Mouse (Mus musculus): ENCODE data around the gene Cby3. TPM values are rescaled to one million over a fixed set of nuclear protein-coding genes. Genes with fewer than 3 reads are reported as not detected.
"Not testable (repeated sequence)": the region's sequence is repeated elsewhere in the genome, so short reads cannot be mapped to it uniquely, and the experiment has no call there.

Gene Cby3
- total RNA-seq, 2 experiments from 2014 or later, result not detected

DNA sequence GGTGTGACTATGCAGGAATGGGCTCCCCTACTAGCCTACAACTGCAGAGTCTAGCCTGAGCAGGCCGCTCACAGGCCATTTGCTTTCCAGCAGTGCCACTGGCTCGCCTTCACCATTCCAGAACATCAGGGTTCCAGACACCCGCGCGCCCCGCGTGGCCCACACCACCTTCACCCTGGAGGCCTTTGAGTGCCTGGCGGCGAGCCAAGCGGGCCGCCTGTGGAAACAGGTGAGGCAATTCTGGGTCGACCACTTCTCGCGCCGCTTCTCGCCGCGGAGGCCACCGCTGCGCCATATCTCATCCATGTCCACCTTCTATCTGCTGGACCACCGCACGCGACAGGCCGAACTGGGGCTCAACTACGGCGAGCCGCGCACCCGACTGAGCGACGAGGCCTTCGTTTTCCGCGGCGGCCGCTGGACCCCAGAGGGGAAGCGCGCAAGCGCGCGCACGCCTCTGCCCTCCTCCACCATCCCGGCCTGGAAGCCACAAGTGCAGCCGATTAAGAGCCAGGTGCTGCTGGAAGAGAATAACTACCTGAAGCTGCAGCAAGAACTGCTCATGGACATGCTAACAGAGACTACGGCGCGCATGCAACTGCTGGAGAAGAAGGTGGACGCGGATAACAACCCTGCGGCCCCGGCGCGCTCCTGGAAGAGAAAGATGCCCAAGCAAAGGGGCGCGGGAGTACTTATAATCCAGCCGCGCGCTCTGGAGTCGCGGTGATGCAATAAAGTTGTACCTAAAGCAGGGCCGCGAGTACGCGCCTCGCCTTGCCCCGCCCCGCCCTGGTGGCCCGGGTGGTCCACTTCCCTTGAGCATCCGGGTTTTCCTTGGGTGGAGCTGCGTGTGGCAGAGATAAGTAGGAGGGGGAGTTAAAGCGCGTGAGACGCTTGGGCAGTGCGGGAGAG is 4.9 kb downstream of the Cby3 start:
- DNase-seq (ENCODE audit: low spot score in 2 of 2), result no peak

- not testable (repeated sequence) for DNase-seq (ENCODE audit: low spot score in 2 of 2)
These were observed 7.0 kb downstream of the Cby3 start for GRCm38 (mm10) chr11:50361282-50361681.

GRCm38 (mm10) chr11:50364548-50364947 is 10.3 kb downstream of the Cby3 start:
- peak; percentile 37 to 57 for DNase-seq (ENCODE audit: low spot score in 2 of 2)

DNA sequence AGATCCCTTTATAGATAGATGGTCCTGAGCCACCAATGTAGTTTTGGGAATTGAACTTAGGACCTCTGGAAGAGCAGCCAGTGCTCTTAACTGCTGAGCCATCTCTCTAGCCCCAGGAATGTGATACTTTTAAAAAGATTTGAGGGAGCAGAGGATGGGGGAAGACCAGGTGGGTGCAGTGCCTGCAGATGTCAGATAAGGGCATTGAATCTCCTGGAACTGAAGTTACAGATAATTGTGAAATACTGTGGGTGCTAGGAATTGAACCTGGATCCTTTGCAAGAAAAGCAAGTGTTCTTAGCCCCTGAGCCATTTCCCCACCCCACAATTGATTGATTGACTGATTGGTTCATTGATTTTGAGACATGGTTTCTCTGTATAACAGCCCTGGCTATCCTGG is 11.1 kb downstream of the Cby3 start:
- no peak for DNase-seq (ENCODE audit: low spot score in 2 of 2)

DNA sequence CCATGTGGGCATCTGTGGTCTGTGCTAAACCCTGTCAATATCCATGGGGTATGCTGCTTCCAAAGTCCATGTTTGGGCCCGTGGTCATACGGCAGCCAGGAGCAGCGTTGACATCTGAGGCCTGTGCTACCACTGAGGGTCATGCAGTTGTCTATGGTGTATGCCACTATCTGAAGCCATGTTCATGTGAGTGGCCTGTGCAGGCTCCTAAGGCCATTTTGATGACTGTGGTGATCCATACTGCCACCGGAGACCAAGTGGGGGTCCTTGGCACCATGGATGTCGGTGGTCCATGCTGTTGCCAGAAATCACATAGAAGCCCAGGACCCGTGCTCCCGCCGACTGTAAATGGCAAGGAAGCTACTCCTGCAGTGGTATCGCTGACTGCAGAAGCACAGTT is 13.3 kb downstream of the Cby3 start:
- DNase-seq (ENCODE audit: low spot score in 2 of 2), result no peak

DNA sequence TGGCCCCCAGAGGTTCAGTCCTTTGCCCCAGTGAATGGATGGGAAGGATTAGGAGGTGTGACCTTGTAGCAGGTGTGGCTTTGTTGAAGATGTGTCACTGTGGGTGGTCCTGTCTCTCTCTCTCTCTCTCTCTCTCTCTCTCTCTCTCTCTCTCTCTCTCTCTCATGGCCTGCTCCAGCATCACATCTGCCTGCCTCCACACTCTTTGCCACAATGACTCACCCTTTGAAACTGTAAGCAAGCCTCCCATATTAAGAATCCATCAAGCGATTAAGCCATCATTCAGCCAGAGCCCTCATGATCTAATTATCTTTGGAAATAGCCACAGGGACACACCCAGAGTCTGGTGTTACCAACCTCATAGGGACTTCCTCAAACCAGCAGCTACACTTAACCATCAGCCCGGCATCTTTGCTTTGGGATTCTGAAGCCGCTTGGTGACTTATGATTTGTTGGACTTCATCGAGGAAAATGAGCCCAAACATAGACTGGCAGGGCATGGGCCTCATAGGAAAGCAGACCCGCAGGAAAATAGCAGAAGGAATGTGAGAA is 15.2 kb downstream of the Cby3 start:
- DNase-seq (ENCODE audit: low spot score in 2 of 2), result no peak

DNA sequence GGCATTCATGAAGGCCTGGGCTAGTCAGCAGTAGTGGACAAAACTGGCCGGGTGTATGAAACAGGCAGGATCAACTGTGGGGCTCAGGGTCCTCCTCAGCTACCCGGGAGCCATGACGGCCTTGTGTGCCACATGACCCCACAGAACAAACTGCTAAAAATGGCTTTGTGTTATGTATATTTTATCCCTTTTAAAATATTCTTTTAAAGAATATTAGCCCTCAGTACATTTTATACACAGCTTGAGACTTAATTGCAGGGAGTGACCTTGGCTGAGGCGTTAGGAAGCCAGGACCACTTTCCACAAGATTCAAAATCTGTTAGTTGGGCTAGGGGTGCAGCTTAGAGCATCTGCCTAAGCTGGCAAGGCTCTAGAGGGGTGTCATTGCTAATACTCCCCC is 16.7 kb downstream of the Cby3 start:
- no peak for DNase-seq (ENCODE audit: low spot score in 2 of 2)

GRCm38 (mm10) chr11:50371399-50371841 is 17.2 kb downstream of the Cby3 start:
- no peak for DNase-seq (ENCODE audit: low spot score in 2 of 2)

- DNase-seq (ENCODE audit: low spot score in 2 of 2), result no peak
These were observed 17.6 kb downstream of the Cby3 start for GRCm38 (mm10) chr11:50371911-50372310.

GRCm38 (mm10) chr11:50373086-50373485 is 18.8 kb downstream of the Cby3 start:
- DNase-seq (ENCODE audit: low spot score in 2 of 2), result no peak

- no peak for DNase-seq (ENCODE audit: low spot score in 2 of 2)
These were observed 19.4 kb downstream of the Cby3 start for GRCm38 (mm10) chr11:50373621-50374020.

- no peak for DNase-seq (ENCODE audit: low spot score in 2 of 2)
These were observed 20.2 kb downstream of the Cby3 start for GRCm38 (mm10) chr11:50374286-50375015.

- DNase-seq (ENCODE audit: low spot score in 2 of 2), result no peak
These were observed 21.2 kb downstream of the Cby3 start for GRCm38 (mm10) chr11:50375421-50375820.

DNA sequence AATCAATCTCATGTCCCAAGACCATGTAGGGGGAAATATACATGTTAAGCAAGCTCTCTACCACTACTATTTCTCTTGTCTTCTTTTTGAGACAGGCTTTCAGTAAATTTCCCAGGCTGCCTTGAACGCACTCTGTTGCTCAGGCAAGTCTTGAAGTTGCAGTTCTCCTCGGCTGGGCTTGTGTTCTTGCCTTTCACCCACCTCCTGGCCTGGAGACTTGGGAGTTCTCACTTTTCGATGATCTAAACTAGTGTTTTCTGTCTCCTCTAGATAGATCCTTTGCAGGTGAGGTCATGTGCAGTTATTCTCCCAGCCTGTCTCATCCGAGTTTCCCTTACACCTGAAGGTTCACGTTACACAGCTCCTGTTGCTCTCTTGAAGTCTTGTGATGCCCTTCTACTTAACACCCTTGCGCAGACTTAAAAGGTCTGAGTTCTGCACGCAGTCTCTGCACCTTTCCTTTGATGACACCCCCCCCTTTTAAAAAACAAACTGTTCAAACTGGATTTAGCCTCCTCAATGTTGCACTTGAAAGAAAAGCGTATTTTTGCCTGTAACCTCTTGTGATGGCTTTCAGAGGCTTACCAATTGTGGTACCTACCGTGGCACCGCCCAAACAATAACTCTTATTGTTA is 22.0 kb downstream of the Cby3 start:
- DNase-seq (ENCODE audit: low spot score in 2 of 2), result no peak

DNA sequence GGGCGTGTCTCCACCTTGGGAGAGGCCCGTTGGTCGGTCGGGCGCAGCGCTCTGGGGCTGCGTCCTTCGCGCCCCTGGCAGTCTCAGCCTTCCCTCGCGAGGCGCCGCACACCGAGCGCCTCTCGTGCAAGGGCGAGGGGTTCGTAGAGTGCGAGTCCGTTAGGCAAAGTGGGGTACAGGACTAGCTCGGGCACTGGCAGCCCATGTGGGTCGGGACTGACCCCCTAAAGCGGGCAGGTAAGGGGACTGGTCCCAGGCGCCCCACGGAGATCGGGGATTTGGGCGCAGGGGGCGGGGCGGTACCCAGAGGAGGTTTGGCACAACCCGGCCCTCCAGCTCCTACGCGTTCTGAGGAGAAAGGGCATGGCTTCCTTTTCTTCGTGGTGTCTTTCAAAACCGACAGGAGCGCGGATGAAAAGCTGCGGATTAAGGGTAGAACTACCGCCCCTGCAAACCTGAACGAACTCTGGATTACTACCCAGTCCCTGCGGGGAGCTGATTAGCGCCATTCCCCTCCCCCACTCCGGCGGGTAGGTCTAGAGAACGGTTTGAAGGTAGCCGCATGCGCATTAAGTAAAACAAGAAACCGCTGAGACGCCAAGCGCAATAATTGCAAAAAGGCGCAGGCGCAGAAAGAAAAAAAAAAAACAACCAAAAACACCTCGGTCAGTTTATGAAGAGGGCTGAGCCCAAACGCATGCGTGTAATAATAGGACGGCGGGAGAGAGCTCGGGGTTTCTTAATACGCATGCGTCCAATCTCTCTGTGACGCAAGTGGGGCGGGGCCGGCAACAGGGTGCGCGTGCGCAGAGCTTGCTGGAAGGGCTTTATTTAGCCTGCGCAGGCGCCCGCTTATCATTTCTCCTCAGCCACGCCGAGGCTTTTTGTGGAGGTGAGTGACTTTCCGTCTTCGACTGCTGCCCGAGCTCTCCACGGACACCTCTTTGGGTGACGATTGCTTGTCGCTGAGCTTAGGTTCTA is 22.9 kb downstream of the Cby3 start, which contains the start of gene Hnrnph1:
Gene Hnrnph1 (plus strand): TSS at position 80 of the 981 bp plus-strand sequence.
- DNase-seq (ENCODE audit: low spot score in 2 of 2), result peak; percentile 97 to 99

GRCm38 (mm10) chr11:50377892-50378684 is 23.8 kb downstream of the Cby3 start:
- peak; percentile 73 to 87 for DNase-seq (ENCODE audit: low spot score in 2 of 2)

- DNase-seq (ENCODE audit: low spot score in 2 of 2), result no peak
These were observed 24.9 kb downstream of the Cby3 start for GRCm38 (mm10) chr11:50379023-50379752.

DNA sequence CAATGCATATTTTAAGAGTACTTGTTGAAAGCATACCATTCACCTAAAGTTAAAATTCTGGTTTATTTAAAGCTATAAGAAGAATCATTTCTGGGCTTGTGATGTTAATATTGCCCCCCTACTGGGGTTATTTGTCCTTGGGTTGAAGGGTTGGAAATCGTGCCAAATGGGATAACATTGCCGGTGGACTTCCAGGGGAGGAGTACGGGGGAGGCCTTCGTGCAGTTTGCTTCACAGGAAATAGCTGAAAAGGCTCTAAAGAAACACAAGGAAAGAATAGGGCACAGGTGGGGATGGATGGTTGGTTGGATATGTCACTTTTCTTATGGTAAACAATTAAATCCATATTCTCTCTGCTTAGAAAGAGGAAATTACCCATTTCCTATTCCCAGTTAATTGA is 27.0 kb downstream of the Cby3 start:
- DNase-seq (ENCODE audit: low spot score in 2 of 2), result no peak
